Mouse (Mus musculus): ENCODE measurements around the gene Dctd. TPM values are rescaled to one million over a fixed set of nuclear protein-coding genes. Genes with fewer than 3 reads are reported as not detected.

The Dctd gene
- total RNA-seq, 2 experiments from 2014 or later, result 1.3 to 3.8 TPM

Other genes with a start within 250 kb of the Dctd start
- 1.3 and 1.7 TPM in 2 replicates for gene Wwc2, start 108.2 kb upstream of the Dctd start, total RNA-seq (2015; ENCODE audit: low replicate concordance)
- gene Wwc2, start 108.2 kb upstream of the Dctd start, total RNA-seq (2017; ENCODE audit: low replicate concordance), result 0.17 and 0.42 TPM in 2 replicates

Data from erythroblast, adult 5-6 weeks (primary cell).